Mouse (Mus musculus) c-Kit-positive CD71-positive TER-119-negative erythroid progenitor cells, embryonic 14.5 days (primary cell): ENCODE data around the gene Ccdc58.
"Not testable (repeated sequence)": the region's sequence is repeated elsewhere in the genome, so short reads cannot be mapped to it uniquely, and the experiment has no call there.

Experiments
- DNase-seq: peaks from one replicate; pipeline ENCODE4 v3.0.0-alpha.2; 2013; ENCODE audit warnings: low read depth

Gene Ccdc58

DNA sequence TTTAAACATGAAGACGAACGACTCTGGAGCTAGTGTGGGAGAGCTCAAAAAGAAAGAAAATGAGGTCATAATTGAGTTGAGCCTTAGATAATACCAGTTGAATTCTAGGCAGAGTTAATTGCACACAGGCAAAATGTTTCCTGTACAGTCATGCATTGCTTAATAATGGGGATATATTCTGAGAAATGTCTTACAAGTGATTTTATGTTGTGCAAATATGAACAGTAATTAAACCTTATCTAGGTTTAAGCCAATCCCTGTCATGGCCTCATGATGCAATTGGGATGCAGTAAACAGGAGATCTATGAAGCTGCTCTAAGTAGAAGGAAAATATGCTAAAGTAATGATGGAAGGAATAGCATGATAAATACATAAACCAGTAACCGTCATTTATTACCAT lies 3.3 kb downstream of the Ccdc58 start:
- no peak for DNase-seq

DNA sequence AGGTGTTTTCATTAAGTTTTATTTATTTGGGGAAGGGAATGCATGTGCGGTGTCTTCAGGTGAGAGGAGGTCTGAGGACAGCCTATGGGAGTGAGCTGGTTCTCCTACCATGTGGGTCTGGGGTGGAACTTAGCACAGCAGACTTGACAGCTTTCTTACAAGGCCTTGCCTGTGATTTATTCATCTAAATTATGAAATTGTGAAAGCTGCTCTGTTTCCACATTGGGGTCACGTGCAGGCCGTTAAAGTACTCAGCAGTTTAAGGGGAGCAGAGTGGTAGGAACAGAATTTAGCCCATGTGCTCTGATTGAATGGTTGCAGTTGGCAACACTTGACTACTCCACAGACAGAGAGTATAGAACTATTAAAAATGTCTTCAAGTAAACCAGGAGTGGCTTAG lies 8.4 kb downstream of the Ccdc58 start:
- no peak for DNase-seq

DNA sequence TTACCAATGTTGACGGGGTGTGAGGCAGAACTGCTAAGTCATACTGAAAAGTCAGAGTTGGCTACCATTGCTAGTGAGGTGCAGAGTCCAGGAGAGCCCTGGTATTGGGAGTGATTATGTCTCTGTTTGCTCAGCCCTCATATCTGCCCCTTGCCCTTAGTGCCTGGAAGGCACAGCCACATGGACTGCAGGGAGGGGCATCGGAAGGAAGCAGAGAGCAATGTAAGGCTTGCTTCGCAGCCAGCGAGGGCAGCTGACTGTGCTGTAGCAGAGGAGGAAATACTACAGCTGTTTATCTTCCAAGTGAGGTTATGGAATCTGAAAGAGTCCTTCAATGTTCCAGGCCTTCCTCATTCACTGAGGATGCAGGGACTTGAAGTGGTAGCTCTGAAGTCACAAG lies 16.4 kb downstream of the Ccdc58 start:
- no peak for DNase-seq

DNA sequence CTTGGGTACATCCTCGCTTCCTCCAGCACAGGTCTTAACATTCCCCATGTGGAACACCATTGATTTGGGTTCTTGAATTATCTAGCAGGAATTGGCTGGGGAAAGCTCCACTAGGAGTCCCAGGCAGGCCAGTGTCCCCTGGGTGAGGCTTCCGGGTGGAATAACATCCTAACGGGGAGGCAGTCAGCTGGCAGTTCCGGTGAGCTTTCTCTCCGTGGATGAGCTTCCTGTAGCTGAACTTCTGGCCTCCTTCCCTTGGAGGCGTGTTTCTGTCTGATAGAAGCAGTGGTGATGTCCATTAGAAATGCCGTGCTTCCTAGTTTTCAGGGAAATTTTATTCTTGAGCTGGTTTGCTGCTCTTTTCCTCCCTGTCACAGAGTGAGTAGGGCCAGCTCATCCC lies 17.6 kb downstream of the Ccdc58 start:
- no peak for DNase-seq

DNA sequence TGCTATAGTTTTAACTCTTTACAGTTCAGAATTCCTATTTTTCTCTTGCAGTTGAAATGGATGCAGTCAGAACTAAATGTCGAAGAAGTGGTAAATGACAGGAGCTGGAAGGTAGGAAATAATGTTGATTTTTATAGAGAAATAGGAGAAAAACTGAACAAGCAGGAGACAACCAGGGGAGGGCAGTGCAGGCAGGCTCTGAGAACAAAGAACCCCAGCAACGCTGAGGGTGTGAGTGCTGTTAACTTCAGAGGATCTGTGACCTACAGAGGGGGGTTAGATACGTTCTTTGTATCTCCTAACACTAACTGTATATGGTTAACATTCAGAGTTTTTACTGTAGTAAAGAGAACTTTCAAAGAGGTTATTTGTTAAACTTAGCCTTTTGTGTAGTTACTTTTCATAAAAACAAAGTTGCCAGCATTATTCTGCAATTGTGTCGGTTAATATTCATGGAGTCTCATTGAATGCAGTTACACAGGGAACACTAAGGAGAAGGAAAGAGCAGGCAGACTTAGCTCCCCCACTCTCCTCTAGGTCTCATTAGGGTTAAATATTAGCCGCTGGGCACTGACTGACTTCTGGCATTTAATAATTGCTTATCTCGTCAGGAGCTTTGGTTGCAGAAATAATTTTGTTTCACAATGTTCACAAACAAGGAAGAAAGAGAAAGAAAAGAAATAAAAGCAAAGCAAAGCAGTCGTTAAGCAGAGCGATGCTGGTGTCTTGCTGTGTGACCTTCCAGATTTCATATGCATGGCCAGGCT lies 18.5 kb downstream of the Ccdc58 start:
- no peak for DNase-seq

DNA sequence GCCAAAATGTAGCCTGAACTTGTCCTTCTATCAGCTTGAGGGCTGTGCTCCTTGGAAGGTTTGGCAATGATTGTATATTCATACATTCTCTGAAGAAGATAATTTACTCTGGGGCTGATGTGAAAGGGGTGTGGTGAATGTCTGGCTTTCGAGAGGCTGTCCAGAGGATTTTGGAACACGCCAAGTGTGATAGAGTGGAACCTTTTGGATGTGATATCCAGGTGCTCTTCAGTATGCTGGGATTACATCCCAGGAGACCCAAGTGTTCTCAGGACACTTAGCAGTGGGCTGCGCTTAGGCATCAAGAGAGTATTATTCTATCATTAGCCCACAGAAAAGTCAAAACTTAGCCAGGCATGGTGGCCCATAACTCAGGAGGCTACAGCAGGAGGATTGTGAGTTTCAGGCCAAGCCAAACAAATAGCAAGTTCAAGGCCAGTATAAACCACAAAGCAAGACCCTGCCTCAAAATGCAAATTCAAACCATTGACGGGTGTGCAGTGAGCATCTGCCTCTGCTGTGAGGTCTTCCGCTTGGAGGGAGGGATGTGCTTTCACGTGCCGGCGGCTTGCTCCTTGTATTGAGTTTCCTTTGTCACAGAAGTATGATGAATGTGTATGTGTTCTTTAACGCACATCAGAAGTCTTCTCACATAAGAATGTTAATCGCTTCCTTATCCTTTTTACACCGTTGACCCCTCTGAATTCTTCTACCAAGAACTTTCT lies 19.5 kb downstream of the Ccdc58 start:
- no peak for DNase-seq

DNA sequence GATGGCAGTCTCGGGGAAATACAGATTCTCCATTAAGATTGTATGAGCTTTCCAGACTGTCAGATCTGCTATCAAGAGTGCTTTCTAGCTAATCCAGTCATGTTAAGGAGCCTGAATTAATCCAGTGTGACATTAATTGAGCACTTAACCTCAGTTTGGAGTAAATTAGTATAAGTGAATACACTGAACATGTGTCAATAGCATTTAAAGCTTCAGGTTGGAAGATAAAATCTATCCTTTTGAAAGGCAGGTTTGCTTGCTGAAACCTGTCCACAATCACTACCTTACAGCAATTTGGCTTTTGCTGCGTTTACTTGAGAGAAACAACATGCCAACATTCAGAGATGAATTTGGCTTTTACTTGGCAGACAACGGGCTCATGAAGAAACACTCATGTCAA lies 22.6 kb downstream of the Ccdc58 start:
- no peak for DNase-seq

DNA sequence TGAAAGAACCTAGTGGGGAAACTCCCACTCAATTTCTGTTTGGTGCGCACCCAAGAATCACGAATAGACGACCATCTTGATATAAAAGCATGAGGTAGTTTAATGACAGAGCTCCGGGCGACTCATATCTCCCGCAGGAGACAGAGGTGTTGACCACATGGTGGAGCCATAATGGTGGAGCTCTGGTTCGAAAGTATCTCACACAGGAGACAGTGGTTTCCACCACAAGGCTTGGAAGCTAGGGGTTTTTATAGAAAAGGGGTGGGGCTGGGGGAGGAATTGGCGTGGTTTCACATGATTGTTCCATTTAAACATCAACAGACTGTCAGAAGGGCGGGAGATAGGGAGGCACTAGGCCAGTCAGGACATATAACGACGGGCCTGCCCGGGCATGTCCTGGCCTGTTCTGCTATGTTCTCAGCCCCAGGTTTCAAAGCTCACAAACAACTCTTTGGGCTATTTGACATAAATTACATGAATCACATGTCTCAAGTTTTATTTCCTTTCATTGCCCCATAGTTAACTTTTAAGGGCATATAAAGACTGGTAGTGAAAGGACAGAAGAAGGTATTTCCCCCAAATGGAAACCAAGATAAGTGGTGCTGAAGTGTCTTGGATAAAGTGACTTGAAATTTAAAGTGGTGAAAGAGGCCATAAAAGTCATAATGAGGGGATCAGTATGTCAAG lies 26.5 kb downstream of the Ccdc58 start:
- not testable (repeated sequence) for DNase-seq

DNA sequence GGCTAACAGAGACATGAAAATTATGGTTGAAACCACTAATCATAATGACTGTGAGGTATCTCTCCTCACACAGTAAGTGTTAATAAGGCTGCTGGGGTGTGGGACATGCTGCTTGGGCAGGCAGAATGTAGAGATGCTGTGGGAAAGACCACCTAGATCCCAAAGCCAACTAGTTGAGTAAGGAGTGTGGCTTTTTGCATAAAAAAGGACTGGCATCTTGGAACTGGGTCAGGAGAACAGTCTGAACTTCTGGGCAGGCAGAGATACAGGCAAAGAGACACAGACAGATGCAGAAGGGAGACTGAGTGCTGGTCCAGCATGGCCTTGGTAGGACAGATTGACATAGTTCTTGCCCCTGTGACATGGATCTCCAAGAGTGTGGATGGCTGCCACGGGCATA lies 30.0 kb downstream of the Ccdc58 start:
- no peak for DNase-seq

DNA sequence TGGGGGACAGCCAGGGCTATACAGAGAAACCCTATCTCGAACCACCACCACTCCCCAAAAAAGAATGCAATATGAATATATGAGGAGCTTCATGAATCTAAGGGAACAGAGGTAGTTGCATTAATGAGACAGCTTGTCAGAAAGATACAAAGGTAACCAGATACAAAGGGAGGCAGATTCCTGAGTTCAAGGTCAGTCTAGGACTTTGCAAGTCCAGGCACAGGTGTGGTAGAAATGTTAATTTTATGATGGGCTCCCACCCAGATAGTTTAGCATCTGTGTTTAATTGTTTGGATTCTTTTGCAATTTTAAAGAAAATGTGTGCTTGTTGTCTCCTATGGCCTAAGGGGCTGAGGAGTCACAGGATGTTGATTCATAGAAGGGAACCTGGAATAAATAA lies 30.7 kb downstream of the Ccdc58 start:
- DNase-seq = no peak

DNA sequence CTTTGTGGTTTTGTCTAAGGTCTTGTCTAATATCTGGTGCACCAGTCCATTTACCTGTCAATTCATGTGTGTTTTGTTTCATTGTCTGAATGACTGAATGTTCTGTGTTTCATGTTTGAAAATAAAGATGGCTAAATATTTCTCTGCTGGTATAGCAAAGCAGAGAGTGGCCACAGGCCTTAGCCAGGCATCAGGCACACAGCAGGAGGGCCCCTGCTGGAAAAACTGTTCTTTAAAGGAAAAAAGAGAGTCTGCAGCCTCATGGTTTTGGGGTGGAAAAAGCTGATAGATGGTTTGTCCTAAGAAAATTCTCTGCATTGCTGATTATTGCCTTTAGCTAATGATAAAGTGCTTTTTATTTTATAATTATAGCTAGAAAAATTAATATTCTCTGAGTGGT lies 40.0 kb downstream of the Ccdc58 start:
- DNase-seq = not testable (repeated sequence)

DNA sequence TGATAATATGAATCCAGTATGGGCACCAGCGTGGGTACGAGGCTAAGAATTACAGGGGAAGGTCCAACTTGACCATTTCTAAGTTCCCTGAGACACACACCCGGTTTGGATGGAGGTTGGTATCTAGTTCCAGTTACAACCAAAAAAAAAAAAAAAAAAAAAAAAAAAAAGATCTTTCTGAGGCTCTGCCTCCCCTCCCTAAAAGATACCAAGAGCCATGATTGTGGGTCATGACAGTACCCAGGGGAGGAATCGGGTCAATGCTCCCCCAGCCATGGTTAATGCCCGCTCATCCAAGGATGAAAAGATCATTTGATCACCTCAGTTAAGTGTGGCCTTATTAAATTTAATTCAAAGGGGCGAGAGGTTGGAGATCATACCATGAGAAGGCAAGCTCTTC lies 44.3 kb downstream of the Ccdc58 start:
- not testable (repeated sequence) for DNase-seq

DNA sequence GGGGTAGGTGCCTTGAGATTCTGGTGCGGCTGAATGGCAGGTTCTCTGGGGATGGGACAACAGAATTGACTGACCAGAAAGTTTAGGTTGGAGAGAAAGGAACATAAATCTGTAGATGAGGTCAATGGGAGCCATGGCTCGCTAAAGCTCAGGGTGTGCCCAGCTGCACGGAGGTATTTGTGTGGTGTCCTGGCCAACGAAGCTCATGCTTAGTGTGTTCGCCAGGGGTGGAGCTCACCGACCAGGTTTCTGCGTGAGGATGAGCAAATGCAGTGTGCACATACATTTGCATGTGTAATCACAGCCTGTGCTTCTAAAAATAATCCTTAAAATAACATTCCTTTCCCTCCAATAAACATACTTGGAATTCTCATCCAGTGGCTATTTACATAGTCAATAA lies 56.6 kb downstream of the Ccdc58 start:
- DNase-seq = no peak

DNA sequence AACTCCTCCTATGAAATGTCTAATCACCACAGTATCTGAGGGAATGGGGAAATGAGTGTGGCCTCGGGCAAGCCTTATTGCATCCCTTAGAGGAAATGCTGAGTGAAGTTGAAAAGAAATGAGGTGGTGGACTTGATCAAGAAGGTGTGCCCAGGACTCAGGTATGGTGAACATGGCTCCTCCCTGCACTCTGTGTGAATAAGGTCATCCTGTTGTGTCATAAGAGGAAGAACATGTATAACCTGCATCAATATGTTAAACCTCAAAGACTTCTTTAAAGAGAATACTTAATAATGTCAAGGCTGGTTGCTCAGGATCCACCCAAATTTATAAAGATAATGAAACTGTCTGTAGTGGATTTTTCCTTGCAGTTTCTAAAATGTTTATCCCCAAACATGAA lies 59.7 kb downstream of the Ccdc58 start, which contains the start of gene Csta1:
Csta1 (minus strand) TSS at position 101 of the 400 bp plus-strand sequence.
- no peak for DNase-seq

DNA sequence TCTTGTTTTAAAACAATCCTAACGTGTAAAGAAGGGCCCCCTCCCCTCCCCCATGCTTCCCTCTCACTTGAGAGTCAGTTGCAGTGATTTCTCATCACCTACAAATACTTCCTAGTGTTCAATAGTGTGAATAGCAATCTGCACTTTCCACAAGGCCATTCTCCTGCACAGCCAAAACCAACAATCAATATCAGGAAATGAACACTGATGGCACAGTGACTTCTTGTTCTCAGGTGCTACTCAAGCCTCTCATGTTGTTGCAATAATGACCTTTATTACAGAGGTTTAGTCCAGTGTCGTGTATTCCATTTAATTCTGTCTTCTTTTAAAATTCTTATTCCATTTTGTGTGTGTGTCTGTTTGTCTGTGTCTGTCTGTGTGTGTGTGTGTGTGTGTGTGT lies 66.7 kb downstream of the Ccdc58 start:
- DNase-seq = no peak
